Mouse (Mus musculus) cerebellum, adult 9-10 months (tissue): ENCODE data around the gene 4930505A04Rik.
A peak's percentile ranks its signal among the peaks of the same experiment; 100 is the strongest.
"Not testable (repeated sequence)": the region's sequence is repeated elsewhere in the genome, so short reads cannot be mapped to it uniquely, and the experiment has no call there.

ENCODE experiments used
- DNase-seq: peaks from one replicate; pipeline ENCODE4 v3.0.0; 2022

Gene 4930505A04Rik

DNA sequence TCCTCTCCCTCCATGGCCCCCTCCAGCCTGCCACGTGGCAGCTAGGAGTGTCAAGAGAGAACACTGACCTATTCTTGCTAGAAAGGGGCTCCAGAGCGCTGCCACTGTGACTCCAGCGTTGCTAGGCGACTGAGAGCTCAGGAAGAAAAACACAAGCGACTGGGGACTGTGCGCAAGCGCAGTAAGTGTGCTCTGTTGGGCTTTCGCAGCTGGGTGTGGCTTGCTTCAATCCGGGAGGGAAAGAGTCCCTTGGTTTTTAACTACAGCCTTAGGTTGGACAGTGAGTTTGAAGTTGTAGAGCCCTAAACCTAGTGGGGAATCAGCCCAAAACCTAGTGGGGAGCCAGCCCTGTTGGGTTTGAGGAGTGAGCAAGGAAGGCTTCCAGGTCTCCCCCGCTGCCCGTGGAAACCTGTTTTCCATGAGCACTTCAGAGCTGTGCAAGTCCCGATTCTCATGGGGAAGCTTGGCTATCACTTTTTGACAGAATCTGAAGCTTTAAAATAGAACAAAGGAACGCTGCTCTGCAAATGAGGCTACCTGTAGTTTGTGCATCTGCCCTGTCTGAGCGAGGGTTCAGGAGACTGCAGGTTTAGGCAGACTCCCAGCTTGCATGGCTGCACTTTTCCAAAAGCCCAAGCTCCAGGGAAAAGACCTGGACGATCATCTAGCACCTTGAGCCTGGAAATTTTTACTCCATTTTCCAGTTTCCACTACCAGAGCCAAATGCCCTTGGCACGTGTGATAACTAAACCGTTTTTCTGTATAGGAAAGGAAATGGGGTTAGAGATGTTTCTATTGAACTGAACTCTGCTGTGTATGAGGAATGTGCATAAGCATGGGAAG lies at the start of gene 4930505A04Rik:
Gene 4930505A04Rik, minus strand, starts transcription at position 77 of the 843 bp plus-strand sequence.
- peak; percentile 85 for DNase-seq

DNA sequence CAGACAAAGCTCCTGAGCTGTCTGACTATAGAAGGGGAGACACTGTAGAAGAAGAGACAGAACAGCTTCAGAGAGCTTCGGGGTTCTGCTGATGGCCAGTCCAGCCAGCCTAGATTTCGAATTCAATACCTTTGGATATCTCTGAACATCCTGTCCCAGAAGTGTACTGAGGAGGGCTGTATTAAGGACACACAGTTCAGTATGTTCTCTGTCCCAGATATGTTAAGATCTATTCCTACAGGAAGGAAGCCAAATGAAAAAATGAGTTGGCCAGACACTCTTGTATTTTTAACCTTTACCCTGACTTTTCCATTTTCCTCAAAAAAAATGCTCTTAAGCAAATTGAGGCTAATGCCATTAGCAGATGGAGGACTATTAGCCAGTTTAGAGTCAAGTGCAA lies 45.5 kb upstream of the 4930505A04Rik start:
- DNase-seq = no peak

DNA sequence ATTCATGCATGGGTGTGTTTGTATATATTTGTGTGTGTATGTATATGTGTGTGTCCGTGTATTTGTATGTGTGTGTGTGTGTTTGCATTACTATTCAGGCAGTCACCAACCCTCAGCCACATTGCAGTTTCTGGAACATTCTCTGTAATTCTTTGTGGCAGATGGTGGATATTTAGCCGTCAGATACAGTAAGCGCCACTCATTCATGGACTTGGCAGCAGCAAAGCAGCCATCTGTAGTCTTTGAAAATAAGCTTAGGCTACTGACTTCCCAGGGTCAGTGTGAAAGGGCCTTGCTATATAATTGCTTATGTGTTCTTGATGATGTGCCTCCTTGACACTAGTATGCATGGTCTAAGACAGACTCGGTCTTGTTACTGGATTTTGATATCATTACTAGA lies 36.6 kb upstream of the 4930505A04Rik start:
- peak; percentile 84 for DNase-seq

DNA sequence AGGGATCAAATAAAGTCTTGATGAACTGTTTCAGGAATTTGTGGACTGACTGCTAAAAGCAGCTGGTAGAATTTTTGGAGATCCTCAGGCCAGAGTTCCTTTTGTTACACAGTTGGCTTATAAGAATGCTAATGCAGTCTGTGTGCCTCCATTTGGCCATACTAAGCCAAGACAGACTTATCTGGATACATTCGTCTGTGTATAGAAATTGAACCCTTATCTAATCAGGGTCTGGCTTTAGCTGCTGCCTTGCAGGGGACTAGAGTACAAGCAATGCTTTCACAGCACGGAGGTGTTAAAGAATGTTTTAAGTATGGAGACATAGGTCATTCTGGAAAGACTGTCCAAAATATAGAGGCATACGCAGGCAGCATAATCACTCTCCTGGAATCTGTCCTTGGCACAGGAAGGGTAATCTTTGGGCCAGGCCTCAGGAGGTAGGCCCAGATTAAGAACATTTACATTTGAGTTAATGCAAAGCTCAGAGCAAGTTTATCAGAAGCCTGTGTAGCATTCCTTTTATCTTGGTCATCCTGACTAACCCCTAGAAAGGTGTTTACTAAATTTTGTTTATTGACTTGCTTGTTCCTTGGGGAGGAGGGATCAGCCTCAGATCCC lies 27.2 kb upstream of the 4930505A04Rik start:
- DNase-seq = no peak

DNA sequence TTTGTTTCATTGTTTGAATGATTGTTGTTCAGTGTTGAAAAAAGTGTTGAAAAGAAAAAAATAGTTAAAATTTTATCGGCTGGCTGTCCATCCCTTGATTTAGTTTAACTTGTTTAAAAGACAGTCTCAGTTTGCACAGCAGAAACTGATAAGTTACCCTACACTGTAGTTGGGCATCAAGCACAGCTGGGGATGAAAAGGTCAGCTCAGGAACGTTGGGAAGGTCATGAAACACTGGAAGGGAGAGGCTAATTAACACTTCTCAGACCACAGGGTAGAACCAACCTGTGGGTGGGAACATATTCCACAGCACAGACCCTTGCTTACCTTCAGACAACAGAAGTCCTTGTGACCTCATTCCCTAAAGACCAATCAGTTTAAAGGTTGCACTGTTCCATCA lies 25.5 kb upstream of the 4930505A04Rik start:
- no peak for DNase-seq

DNA sequence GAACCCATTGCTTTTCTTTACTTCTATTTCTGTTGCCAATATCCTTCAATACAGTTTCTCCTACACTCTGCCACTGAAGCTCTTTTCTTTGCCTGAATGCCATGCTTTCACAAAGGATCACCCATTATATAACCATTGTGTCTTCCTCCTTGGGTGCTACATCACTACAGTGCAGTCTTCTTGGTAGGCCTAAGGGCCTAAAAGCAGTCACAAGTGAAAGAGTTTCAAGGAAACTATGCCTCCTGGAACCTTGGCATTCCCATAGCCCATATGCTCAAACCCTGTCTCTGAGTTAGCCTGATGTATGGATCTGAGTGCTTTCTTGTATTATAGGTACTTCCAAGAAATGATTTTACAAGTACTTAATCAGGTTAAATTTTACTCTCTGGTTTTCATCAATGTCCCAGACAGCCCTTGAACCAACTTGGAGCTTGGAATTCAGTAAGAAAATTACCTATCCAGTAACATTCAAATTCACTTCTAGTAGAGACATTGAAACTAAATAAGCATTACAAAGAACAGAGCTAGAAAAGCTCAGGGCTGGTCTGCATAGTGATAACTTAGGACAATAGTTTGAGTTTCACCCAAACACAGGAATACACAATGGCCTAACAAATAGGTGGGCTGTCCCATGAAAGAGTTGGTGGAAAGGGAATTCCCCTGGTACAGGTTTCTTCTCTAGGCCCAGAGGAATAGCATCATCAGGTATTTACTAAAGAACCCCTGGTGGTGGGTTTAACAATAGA lies 20.1 kb upstream of the 4930505A04Rik start:
- DNase-seq = no peak

DNA sequence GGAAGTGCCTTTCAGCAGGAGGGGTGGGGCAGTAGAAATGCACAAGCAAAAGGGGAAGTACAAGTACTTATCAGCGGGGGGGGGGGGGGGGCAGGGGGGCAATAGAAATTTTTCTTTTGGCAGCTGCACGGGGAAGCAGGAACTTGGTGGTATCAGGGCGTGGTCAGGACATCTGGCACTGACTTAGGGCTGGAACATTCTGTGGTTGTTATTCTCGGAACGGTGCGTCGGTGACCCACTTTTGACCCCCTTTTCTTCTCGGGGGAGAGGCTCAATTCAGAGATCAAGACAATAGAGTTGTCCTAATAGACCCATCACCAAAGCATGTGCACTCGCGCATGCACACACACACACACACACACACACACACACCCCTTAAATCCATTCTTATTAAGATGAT lies 16.6 kb upstream of the 4930505A04Rik start:
- no peak for DNase-seq

DNA sequence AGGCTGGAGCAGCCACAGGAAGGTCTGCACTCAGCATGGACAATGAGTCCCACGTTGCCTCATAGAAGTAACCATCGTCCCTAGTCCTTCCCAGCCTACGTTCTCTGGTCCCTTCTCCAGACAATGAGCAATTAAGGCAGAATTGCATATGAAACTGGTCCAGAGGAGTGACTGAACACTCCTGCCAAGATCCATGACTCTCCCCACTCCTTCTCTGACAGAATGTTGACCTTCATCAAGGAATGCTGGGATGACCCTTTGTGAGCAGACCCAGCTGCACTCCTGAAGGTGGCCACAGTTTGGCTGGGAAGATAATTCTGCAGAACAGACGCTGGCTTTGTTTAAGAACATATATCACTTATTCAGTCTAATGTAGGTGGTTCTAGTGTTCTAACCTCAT lies 11.7 kb upstream of the 4930505A04Rik start:
- no peak for DNase-seq

DNA sequence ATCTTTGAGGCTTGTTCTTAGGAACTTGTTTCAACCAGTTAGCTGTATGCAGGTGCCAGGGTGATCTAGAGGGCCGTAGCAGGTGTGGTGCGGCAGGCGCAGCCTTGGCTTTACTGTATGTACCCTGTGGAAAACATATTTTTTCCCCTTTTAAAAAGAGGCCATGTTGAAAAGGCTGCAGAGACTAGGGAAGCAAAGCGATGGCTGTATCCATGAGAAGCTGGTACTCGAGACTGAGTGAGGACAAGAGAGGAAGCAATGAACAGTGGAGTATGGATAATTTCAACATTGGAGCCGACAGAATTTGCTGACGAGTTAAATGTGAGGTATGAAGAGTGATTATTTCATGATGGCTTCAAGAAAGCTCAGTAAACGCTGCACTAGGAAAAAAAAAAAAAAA lies 440 bp downstream of the 4930505A04Rik start:
- DNase-seq = no peak

DNA sequence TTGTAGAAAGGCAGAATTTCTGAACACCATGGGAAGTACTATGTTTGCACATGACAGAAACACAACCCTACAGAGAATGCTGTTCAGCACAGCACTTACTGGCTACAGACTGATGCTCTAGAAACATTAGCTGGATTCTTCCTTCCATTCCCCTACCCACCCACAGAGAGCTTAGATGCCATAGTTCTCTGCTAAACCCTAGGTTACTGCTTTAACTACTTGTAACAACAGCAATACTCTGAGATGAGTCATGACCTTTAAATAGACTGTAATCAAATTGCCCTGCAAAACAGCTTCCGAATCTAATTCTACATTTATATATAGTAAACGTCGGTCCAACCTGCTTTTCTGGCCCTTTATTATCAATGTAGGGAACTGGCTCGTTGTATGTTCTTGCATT lies 17.3 kb downstream of the 4930505A04Rik start:
- DNase-seq = no peak

DNA sequence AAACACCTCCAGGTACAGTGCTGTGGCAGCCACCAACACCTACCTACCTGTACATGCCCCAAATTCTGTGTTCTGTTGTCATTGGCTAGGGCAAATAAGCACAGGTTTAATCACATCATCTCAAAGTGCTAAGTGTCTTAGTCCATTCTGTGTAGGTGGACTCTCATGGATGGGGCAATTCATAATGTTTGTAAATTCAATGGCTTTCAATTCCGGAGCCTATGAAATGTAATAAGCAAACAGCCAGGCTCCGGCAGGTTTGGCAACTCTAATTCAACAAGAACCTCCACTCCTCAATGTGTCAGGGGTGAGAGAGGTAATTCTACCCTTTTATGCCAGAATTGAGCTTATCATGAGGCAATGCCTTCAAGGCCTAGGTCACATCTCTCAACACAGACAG lies 23.5 kb downstream of the 4930505A04Rik start:
- no peak for DNase-seq

DNA sequence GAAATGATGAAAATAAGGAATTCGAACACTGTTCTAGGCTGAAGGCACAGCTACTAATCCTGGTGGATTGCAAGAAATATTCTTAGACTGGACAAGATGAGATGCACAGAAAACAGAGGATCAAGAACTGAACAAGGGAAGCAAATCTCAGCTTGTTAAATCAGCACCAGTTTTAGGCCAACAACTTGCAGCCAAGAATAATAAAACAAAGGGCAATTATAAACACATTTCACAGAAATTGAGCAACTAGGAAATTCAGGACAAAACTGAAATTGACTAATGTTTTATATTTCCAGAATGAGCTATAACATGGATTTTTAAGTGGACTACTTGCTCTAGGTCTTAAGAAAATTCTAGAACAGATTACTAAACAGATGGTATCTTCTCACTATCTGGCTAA lies 24.1 kb downstream of the 4930505A04Rik start:
- DNase-seq = no peak

DNA sequence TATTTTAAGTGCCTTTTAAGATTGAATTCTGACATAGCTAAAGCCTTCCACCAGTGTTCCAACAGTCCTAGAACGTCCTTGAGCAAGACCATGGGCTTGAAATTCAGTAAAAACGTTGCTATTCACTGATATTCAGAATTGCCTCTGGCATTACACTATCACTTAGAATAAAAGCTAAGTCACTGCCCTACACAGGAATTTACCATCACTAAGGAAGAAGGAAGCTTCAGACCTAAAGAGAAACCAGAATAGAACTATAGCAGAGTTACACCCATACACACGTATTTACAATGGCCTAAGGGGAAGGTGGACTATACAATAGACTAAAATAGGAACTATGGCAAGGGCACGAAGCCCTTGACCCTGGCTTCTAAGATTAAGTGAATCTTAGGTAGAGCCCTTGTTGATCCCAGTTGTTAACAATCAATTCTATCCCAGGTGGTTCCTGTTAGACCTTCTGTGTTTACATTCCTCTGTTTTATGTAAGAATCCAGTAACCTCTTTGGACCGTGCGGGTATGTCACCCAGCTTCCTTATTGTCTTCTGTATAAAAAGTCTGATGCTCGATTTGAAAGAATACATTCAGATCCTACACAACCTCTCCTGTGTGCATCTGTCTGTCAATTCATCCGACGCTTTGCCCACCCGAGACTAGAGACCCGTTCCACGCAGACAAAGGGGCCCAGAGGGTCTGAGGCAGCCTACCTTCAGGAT lies 27.3 kb downstream of the 4930505A04Rik start:
- not testable (repeated sequence) for DNase-seq

DNA sequence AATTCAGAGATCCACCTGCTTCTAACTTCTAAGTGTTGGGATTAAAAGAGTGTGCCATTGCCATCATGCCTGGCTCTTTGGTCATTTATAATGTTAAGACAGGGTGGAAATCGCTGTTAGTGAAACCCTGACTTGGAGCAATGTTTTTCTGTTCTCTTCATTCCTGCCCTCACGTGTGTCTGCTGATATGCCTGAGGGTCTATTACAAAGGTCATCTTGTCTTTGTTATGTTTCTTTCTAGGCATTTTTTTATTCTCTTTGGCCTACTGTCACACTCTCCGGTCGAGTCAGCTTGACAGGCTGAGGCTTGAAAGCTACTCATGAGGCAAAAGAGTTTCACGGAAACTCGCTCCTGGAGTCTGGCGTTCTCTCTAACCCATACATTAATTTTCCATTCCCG lies 27.9 kb downstream of the 4930505A04Rik start:
- no peak for DNase-seq

DNA sequence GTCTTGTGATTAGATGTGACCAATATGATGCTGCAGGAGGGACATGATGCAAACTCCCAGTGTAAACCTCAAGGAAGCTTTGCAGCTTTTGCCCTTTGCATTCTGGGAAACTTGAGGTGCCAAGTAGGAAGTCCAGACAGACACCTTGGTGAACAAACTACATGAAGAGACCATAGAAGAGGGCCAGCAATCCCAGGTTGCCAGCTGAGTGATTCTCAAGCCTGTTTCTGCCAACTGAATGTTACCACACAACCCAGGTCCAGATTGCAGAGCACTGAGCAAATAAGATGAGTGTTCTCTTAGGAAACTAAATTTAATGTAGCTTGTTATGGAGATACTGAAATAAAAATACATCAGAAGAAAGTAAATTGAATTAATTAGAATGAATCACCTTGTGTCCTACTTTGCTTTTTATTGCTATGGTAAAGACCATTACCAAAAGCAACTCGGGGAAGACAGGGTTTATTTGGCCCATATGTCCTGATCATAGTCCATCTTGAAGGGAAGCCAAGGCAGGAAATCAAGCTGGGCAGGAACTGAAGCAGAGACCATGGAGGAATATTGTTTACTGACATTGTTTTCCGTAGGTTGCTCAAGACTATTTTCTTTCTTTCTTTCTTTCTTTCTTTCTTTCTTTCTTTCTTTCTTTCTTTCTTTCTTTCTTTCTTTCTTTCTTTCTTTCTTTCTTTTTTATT lies 38.2 kb downstream of the 4930505A04Rik start:
- peak; percentile 68 for DNase-seq

DNA sequence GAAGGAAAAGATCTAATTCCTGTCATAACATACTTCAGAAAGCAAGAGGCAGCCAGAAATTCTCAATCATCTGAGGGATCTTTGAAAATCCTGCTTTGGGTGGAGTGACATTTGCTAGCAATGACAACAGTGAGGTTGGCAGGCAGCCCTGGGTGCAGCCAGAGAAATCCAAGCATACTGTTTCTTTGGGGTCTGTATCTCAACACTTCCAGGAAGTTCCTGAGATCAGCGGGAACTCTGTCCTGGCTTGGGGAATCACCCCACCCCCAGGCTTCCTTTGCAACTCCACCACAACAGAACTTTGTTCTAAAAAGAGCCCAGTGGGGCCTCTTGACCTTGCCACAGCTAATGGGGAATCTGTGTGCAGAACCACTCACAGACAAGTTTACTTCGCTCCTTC lies 66.0 kb downstream of the 4930505A04Rik start:
- DNase-seq = no peak

DNA sequence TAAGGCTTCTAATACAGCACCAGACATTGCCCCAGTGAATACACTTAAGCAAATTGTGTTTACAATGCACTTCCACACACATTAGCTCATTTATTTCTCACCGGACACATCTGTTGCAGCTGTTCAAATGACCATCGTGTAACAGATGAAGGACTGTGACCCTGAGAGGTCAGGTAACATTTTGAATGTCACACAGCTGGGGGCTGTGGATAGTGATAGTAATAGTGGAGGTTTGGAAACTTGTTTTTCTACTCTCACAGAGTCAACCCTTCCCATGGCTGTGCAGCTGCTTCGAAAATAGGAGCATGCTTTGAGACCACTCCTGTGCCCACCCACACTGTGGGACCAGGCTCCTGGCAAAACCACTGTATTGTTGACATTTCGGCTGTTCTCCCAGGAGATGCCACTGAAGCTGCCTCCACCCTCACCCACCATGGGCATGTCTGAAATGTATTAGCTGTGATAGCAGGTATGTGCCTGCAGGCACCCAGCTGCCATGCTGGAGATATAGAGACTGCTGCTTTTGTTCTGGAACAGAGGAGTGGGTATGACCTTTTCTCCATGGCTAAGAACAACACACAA lies 66.9 kb downstream of the 4930505A04Rik start:
- DNase-seq = no peak

DNA sequence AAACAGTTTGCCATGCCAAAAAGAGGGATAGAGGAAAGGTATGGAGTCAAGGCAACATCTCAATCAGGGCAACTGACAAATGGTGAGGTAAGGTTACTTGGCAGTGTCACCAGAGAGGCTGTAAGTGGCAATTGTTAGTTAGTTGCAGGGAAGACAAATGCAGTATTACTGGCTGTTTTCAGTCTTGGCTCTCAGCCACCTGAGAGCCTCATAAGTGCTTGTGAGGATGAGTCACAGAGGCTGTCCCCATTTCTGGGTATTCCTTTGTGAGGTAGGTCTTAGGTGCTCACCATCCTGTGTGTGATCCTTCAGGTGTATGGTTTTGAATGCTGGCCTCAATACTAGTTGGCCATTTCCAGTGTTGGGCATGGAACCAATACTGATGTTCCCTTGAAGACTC lies 77.3 kb downstream of the 4930505A04Rik start:
- no peak for DNase-seq

DNA sequence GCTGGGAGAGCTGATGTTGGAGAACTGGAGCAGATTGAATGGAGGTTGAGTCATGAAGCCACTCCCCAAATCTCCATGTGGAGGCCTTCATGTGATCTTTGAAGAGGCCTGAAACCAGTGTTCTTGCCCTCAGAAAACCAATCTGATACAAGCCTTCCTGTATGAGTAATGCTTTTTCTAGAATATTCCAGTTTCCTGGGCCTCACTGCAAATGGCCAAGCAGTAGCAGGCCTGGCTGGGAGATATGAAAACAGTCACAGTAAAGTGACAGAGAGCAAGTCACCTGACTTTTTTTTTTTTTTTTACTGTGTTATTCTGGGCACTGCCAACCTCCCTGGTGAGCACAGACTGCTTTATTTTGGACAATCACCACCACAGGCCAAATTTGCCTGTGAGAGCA lies 88.6 kb downstream of the 4930505A04Rik start:
- DNase-seq = peak; percentile 80
